Mouse (Mus musculus) stomach, embryonic 14.5 days (tissue): Measurements from ENCODE around the gene Sipa1l1. TPM values are rescaled to one million over a fixed set of nuclear protein-coding genes. Genes with fewer than 3 reads are reported as not detected.

Experiments
- ATAC-seq: fragments of 200-750 bp; cut with Nextera tagmentation; 2 replicates; pipeline ENCODE4 v1.8.0; 2017; ENCODE audit warnings: low read depth, moderate TSS enrichment; ENCODE audit not compliant: insufficient number of reproducible peaks, insufficient read depth, low FRiP score
- H3K27ac ChIP-seq: fragments of 300-500 bp; sonication (generic); 2 replicates; pipeline ENCODE4 v1.5.1; 2014; ENCODE audit warnings: mild to moderate bottlenecking, low read length, moderate library complexity, mixed read lengths
- H3K27me3 ChIP-seq: fragments of 300-500 bp; sonication (generic); 2 replicates; pipeline ENCODE4 v1.6.1; 2014; ENCODE audit warnings: low read length, control low read depth, mixed read lengths; ENCODE audit not compliant: control insufficient read depth, insufficient read depth
- H3K36me3 ChIP-seq: fragments of 300-500 bp; sonication (generic); 2 replicates; pipeline ENCODE4 v1.6.1; 2014; ENCODE audit warnings: mild to moderate bottlenecking, control low read depth, low read length, moderate library complexity, mixed read lengths; ENCODE audit not compliant: control insufficient read depth, insufficient read depth
- H3K4me1 ChIP-seq: fragments of 300-500 bp; sonication (generic); 2 replicates; pipeline ENCODE4 v1.6.1; 2014; ENCODE audit warnings: low read length, control low read depth, mixed read lengths; ENCODE audit not compliant: control insufficient read depth, insufficient read depth
- H3K4me2 ChIP-seq: fragments of 300-500 bp; sonication (generic); replicated peaks from 2 replicates; pipeline ENCODE4 v1.6.1; 2014; ENCODE audit warnings: low read depth, low read length, control low read depth
- H3K4me3 ChIP-seq: fragments of 300-500 bp; sonication (generic); 2 replicates; pipeline ENCODE4 v1.5.1; 2014; ENCODE audit warnings: low read depth, low read length, control low read depth
- H3K9ac ChIP-seq: fragments of 300-500 bp; sonication (generic); replicated peaks from 2 replicates; pipeline ENCODE4 v1.6.1; 2014; ENCODE audit warnings: low read depth, mild to moderate bottlenecking, control low read depth, low read length, moderate library complexity, mixed read lengths
- H3K9me3 ChIP-seq: fragments of 300-500 bp; sonication (generic); 2 replicates; pipeline ENCODE4 v1.6.1; 2016; ENCODE audit warnings: low read depth, low read length, control low read depth; ENCODE audit not compliant: control insufficient read depth
- whole genome bisulfite sequencing: fragments of 180-500 bp; shearing (Covaris S2); extraction: QIAGEN DNeasy Blood & Tissue Kit; methylation state at CpG from one replicate; pipeline ENCODE4 v1.1.7; 2014; 5-methylcytosine and 5-hydroxymethylcytosine counted together
- polyA plus RNA-seq: library from polyadenylated mRNA; unstranded; fragments of >200 nt; fragmentation: Nextera tagmentation; extraction: Ambion mirVana; gene quantifications from 2 replicates; pipeline ENCODE4 v1.2.1, GENCODE M21; 2014

The Sipa1l1 gene
- 44.0 and 44.2 TPM in 2 replicates for polyA plus RNA-seq

- WGBS = under 1% methylated on average over 42 of the region's 43 CpGs
- Histone ChIP-seq H3K9ac (peak within 1 kb of the TSS; percentile 96), H3K36me3 (no peaks in the 10 kb centered on the region), H3K4me2 (peak within 1 kb of the TSS; percentile 65), H3K9me3 (no peaks in the 10 kb centered on the region), H3K27ac (peak within 1 kb of the TSS; percentile 97), H3K4me1 (0 out of 2 replicates have a peak, but pooled peaks cover 12% of the 10 kb centered on the region), H3K27me3 (no peaks in the 10 kb centered on the region), H3K4me3 (peak within 1 kb of the TSS; percentile 90)
- peak; percentile 91 for ATAC-seq
Measured at GRCm38 (mm10) chr12:82168820-82169533, at the start of gene Sipa1l1. Gene Sipa1l1 (plus strand): TSS chr12:82169320.

- ATAC-seq = no peak
- H3K27ac ChIP-seq = peak overlapping the region; percentile 11; the same call in 1 of the 2 replicates
Measured at GRCm38 (mm10) chr12:82121947-82122346, 47.2 kb upstream of the Sipa1l1 start.

DNA sequence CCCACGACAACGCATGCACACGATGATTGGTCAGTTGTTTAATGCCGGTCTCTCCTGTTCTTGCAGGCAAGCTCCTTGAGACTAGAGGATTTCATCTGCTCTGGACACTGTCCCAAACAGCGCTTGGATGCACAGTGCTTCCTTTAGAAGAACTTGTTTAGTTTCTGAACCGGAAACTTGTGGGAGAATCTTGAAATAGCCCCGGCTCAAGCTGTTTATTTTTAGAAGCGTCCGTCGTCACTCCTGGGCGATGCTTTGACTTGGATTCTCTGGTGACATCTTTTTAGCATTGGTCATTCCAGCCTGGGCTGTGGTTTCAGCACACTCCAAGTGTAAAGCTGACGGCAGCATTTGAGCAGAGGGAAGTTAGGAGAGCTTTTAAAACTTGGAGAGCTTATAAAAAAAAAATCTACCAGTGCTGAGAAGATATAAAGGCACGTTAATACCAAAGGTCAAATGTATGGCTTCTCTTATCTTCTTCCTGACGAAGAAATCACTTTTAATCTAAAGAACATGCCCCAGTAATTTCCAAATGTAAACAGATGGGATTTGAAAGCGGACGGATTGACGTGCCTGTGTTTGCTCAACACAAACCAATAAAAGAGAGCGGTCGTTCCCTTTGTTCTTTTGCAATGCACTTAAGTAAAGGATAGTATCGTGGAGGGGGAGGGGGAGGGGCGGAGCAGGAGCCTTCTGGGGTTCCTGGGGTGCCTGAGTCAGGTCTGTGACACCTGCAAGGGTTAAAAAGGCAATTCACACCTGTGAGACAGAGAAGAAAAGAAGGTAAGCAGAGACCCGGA lies 46.5 kb upstream of the Sipa1l1 start:
- H3K9me3 ChIP-seq = no peaks in the 10 kb centered on the region
- H3K27me3 ChIP-seq = no peaks in the 10 kb centered on the region
- H3K4me1 ChIP-seq = peaks cover 6% of the 10 kb centered on the region
- no peak overlapping the region for H3K4me3 ChIP-seq
- peak; percentile 75 for ATAC-seq
- WGBS = 6% methylated on average over 22 of the region's 22 CpGs
- peak overlapping the region; percentile 35 for H3K4me2 ChIP-seq
- H3K36me3 ChIP-seq = no peaks in the 10 kb centered on the region
- peak overlapping the region; percentile 11; the same call in 1 of the 2 replicates for H3K27ac ChIP-seq
- H3K9ac ChIP-seq = no peak overlapping the region

More at GRCm38 (mm10) chr12:82121947-82122346, 47.2 kb upstream of the Sipa1l1 start:
- WGBS = 63% methylated on average over 10 of the region's 10 CpGs
- peaks cover 6% of the 10 kb centered on the region for H3K4me1 ChIP-seq
- H3K4me2 ChIP-seq = peak overlapping the region; percentile 35
- no peaks in the 10 kb centered on the region for H3K27me3 ChIP-seq
- H3K9ac ChIP-seq = no peak overlapping the region
- no peak overlapping the region for H3K4me3 ChIP-seq
- no peaks in the 10 kb centered on the region for H3K36me3 ChIP-seq
- no peaks in the 10 kb centered on the region for H3K9me3 ChIP-seq

GRCm38 (mm10) chr12:82126796-82127195 lies 42.3 kb upstream of the Sipa1l1 start:
- WGBS = 58% methylated on average over 3 of the region's 3 CpGs
- no peak overlapping the region for H3K27ac ChIP-seq
- no peak for ATAC-seq
- no peaks in the 10 kb centered on the region for H3K36me3 ChIP-seq
- peaks cover 6% of the 10 kb centered on the region for H3K4me1 ChIP-seq
- no peak overlapping the region for H3K4me3 ChIP-seq
- H3K27me3 ChIP-seq = no peaks in the 10 kb centered on the region
- no peaks in the 10 kb centered on the region for H3K9me3 ChIP-seq
- H3K4me2 ChIP-seq = no peak overlapping the region
- no peak overlapping the region for H3K9ac ChIP-seq

DNA sequence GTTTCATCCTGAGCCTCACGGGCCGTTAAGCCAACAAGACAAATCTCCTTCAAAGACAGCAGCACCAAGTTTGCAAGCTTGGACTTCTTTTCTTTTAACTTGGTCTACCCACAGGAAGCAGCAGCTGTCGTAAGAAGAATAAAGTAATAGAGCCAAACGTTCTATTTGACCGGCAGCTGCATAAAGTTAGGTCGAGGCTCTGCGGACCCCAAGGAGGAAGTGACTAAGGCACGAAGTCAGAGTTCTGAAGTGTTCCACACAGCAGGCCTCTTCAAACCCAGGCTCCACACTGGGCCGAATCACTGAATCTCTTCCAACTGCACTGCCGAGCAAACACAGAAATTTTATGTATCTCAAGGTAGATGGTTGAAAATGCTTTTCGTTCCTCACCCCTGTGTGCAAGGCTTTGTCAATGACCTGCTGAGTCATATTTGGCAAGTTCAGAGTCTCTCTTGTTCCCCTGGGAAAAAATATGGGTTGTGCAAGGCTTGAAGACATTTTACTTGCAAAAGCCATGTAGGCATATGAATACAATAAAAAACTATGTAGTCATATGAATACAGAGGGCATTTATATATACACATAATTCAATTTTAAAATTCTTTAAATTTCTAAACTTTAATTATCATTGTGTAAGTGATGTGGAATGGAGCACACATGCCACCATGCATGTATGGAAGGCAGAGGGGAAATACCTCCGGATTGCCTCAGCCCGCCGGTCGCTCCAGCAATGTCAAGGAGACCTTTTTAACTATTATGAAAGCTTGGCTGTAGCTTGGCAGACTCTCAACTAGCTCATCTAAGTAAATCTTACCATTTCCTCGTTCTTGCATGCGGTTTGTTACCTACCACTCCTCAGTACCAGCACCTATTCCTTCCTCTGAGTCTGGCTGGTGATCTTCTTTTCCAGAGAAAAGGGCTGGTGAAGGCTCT lies 29.6 kb upstream of the Sipa1l1 start:
- 84% methylated on average over 17 of the region's 17 CpGs for WGBS
- Histone ChIP-seq H3K9me3 (no peaks in the 10 kb centered on the region; the same call in 1 of the 2 replicates), H3K36me3 (no peaks in the 10 kb centered on the region), H3K27me3 (no peaks in the 10 kb centered on the region), H3K9ac (no peak overlapping the region), H3K4me1 (no peaks in the 10 kb centered on the region), H3K4me3 (no peak overlapping the region), H3K27ac (no peak overlapping the region), H3K4me2 (no peak overlapping the region)
- ATAC-seq = no peak

GRCm38 (mm10) chr12:82143371-82143770 lies 25.7 kb upstream of the Sipa1l1 start:
- no peak overlapping the region for H3K4me2 ChIP-seq
- H3K9me3 ChIP-seq = no peaks in the 10 kb centered on the region; the same call in 1 of the 2 replicates
- no peaks in the 10 kb centered on the region for H3K36me3 ChIP-seq
- ATAC-seq = no peak
- no peak overlapping the region for H3K27ac ChIP-seq
- 76% methylated on average over 3 of the region's 3 CpGs for WGBS
- H3K27me3 ChIP-seq = no peaks in the 10 kb centered on the region
- no peaks in the 10 kb centered on the region for H3K4me1 ChIP-seq
- H3K4me3 ChIP-seq = no peak overlapping the region
- H3K9ac ChIP-seq = no peak overlapping the region

DNA sequence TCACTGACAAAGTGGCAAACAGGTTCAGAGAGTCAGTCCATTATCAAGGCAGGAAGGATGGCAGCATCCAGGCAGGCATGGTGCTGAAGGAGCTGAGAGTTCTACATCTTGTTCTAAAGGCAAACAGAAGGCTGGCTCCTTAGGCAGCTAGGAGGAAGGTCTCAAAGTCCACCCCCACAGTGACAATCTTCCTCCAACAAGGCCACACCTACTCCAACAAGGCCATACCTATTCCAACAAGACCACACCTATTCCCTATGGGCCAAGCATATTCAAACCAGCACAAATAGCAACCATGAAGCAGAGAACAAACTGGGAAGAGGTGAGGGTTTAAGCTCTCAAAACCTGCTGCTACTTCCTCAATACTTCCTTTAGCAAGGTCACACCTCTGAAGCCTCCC lies 23.9 kb upstream of the Sipa1l1 start:
- ATAC-seq = no peak
- H3K27ac ChIP-seq = no peak overlapping the region
- H3K4me3 ChIP-seq = no peak overlapping the region
- H3K27me3 ChIP-seq = no peaks in the 10 kb centered on the region
- no peaks in the 10 kb centered on the region; the same call in 1 of the 2 replicates for H3K9me3 ChIP-seq
- H3K4me1 ChIP-seq = no peaks in the 10 kb centered on the region
- H3K9ac ChIP-seq = no peak overlapping the region
- no peak overlapping the region for H3K4me2 ChIP-seq
- H3K36me3 ChIP-seq = no peaks in the 10 kb centered on the region
